Mouse (Mus musculus): ENCODE measurements around the gene Gm17651.

Gene Gm17651

GRCm38 (mm10) chr3:97674644-97675110, at the start of gene Gm17651:
Gene Gm17651 (minus strand): TSS chr3:97674694.
- DNase-seq (ENCODE audit: low spot score) = no peak

- no peak for DNase-seq (ENCODE audit: low spot score)
Measured at GRCm38 (mm10) chr3:97719116-97719515, 44.6 kb upstream of the Gm17651 start.

- DNase-seq (ENCODE audit: low spot score) = no peak
Measured at GRCm38 (mm10) chr3:97715922-97716321, 41.4 kb upstream of the Gm17651 start.

- no peak for DNase-seq (ENCODE audit: low spot score)
Measured at GRCm38 (mm10) chr3:97710881-97711280, 36.4 kb upstream of the Gm17651 start.

- DNase-seq (ENCODE audit: low spot score) = no peak
Measured at GRCm38 (mm10) chr3:97710134-97710533, 35.6 kb upstream of the Gm17651 start.

- DNase-seq (ENCODE audit: low spot score) = no peak
Measured at GRCm38 (mm10) chr3:97706561-97706960, 32.1 kb upstream of the Gm17651 start.

- no peak for DNase-seq (ENCODE audit: low spot score)
Measured at GRCm38 (mm10) chr3:97705508-97705907, 31.0 kb upstream of the Gm17651 start.

- DNase-seq (ENCODE audit: low spot score) = no peak
Measured at GRCm38 (mm10) chr3:97702448-97703080, 28.1 kb upstream of the Gm17651 start.

GRCm38 (mm10) chr3:97701198-97701597, 26.7 kb upstream of the Gm17651 start:
- no peak for DNase-seq (ENCODE audit: low spot score)

GRCm38 (mm10) chr3:97699061-97699460, 24.6 kb upstream of the Gm17651 start:
- no peak for DNase-seq (ENCODE audit: low spot score)

- no peak for DNase-seq (ENCODE audit: low spot score)
Measured at GRCm38 (mm10) chr3:97697291-97697690, 22.8 kb upstream of the Gm17651 start.

- no peak for DNase-seq (ENCODE audit: low spot score)
Measured at GRCm38 (mm10) chr3:97696866-97697265, 22.4 kb upstream of the Gm17651 start.

- no peak for DNase-seq (ENCODE audit: low spot score)
Measured at GRCm38 (mm10) chr3:97693806-97694205, 19.3 kb upstream of the Gm17651 start.

- DNase-seq (ENCODE audit: low spot score) = no peak
Measured at GRCm38 (mm10) chr3:97691443-97692017, 17.0 kb upstream of the Gm17651 start.

GRCm38 (mm10) chr3:97690590-97690989, 16.1 kb upstream of the Gm17651 start:
- no peak for DNase-seq (ENCODE audit: low spot score)

- DNase-seq (ENCODE audit: low spot score) = no peak
Measured at GRCm38 (mm10) chr3:97689289-97689688, 14.8 kb upstream of the Gm17651 start.

GRCm38 (mm10) chr3:97686372-97687117, 12.1 kb upstream of the Gm17651 start:
- DNase-seq (ENCODE audit: low spot score) = no peak

GRCm38 (mm10) chr3:97683560-97684195, 9.2 kb upstream of the Gm17651 start:
- no peak for DNase-seq (ENCODE audit: low spot score)

- DNase-seq (ENCODE audit: low spot score) = no peak
Measured at GRCm38 (mm10) chr3:97682576-97682975, 8.1 kb upstream of the Gm17651 start.

- no peak for DNase-seq (ENCODE audit: low spot score)
Measured at GRCm38 (mm10) chr3:97682159-97682502, 7.6 kb upstream of the Gm17651 start.

- DNase-seq (ENCODE audit: low spot score) = peak; percentile 57
Measured at GRCm38 (mm10) chr3:97681321-97682158, 7.0 kb upstream of the Gm17651 start.
